Mouse (Mus musculus): ENCODE measurements around the gene Olfr1395.
A peak's percentile ranks its signal among the peaks of the same experiment; 100 is the strongest.

Gene Olfr1395

DNA sequence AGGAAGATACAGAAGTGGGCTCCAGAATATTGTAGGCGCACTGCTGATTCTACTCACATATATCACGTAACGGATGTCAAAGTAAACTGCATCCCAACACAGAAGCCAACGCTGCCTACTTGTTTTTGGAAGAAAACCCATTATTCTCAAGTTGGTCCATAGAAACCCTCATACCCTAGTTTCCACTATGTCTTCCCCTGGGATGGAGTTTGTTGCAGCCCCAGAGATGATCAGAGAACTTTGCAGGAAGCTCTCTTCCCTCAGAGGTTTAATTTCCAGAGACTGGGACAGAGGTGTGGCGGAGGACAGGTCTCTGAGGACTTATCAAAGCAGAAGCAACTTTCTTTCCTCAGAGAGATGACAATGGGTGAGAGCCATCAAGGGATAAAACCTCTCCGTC, at the start of gene Olfr1395:
Gene Olfr1395 (plus strand): TSS at position 301 of the 400 bp plus-strand sequence.
- no peak for DNase-seq (ENCODE audit: low read depth, low spot score)

DNA sequence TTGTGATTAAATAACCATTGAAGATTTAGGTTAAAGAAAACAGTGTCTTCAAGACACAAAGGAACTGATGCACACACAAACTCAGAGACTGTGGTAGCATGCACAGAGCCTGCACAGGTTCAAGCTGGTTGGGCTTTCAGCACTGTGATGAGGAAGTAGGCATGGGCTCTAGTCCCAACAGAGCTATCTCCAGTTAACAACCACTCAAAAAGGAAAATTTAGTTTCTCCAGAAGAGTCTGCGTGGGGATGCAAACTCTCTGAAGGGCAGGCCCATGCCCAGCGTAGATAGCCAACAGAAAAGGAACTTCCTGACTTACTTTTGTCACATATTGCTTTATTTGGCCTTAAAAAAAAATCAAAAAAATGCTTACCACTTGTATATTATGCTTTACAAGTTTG, 49.3 kb upstream of the Olfr1395 start:
- DNase-seq (ENCODE audit: low read depth, low spot score), result peak; percentile 35

DNA sequence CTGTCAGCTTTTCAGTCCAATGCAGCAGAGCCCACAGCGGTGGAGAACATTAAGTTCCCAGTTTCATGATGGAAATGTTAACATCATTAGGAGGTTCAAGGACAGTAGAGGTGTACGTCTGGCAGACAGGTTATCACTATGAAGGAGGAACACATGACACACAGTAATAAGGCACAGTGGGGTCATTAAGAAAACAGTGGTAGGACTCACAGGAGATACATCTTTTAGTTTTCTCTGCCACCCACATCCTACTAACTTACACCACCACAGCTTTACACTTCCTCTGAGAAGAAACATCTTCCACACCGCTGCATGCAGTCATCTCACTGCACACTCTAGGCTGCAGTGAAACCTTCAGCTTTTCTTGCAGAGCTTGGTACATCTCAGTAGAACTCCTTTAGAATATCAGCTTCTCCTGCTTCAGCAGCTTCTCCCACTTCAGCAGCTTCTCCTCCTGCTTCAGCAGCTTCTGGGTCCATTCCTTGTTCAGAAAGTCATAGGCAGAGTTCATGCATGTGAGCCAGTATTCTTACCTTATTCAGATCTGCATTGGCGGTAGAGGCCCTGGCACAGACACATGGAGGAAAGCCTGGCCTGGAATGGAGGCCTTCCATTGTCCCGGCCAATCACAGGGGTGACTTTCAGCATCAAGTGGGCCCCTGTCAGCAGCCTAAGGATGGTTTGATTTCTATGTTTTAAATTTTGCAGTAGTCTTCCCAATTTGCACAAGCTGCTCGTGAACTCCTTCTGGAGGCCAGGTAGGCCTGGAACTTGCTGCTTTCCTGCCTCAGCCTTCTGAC, 48.0 kb upstream of the Olfr1395 start:
- DNase-seq (ENCODE audit: low read depth, low spot score), result peak; percentile 81

DNA sequence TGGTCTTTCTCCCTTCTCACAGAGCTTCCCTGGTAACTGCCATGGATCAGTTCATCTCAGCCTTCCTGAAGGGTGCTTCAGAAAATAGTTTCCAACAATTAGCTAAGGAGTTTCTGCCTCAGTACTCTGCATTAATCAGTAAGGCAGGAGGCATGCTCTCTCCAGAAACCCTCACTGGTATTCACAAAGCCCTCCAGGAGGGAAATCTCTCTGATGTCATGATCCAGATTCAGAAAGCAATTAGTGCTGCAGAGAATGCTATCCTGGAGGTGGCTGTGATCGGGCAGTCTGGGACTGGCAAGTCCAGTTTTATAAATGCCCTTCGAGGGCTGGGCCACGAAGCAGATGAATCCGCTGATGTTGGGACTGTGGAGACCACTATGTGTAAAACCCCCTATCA, 46.7 kb upstream of the Olfr1395 start:
- no peak for DNase-seq (ENCODE audit: low read depth, low spot score)

DNA sequence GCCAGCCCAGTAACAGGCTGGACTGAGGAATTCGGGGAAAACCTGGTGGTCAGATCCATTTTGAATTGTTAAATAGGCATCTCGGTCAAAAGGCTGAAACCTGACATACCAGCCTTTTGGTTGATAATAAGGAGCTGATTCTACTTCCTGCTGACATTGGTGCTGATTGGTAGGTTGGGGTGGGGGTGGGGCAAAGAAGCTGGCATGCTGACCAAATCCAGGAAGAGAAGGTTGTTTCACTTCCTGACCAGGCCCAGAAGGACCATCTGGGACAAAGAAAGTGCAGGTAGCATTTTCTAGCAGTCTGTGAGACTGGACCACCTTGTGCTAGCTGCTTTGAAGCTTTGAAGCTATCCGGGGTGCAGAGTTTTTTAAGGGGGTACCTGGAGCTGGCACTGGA, 41.7 kb upstream of the Olfr1395 start:
- peak; percentile 71 for DNase-seq (ENCODE audit: low read depth, low spot score)

DNA sequence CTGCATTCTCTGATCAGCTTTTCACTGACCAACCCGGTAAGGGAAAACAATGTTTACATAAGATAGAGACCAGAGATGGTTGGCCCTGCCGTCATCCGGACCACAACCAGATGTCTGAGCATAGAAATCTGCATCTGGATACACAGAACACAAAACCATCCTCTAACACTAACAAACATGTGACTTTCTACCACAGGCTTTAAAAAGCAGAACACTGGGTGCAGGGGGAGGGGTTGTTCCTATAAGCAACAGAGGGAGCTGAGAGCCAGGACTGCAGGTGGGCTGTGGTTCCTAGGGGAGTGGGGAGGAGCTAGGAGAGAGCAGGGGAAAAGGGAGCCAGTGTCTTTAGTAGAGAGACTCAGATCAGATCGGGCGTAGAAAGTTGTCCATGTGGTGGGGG, 40.6 kb upstream of the Olfr1395 start:
- peak; percentile 26 for DNase-seq (ENCODE audit: low read depth, low spot score)

DNA sequence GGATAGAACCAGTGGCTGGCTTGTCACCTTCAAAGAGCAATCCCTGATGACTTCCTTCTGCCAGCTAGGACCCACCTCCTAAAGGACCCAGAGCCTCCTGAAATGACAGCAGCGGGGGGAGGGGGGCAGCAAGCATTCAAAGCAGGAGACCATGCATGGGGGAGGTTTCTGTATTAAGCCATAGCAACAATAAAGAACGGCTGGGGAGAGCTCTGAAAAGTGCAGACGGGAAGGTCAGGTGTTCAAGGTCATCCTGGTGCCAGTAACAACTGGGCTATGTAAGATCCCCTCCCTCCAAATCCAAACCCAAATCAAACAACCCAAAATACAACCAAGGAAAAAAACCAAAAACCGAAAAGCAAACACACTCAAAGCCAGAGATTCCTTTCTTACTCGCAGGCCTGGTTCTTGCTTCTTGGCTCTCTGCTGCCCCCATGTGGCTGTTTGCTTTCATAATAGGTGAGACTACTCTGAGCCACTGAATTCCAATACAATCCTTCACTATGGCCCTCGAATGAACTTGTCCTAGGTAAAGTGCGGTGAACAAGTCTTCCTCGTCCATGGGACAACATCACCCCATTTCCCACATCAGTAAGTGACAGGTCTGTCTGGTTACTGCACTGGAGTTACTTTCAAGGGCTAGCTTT, 38.9 kb upstream of the Olfr1395 start:
- DNase-seq (ENCODE audit: low read depth, low spot score), result peak; percentile 85

DNA sequence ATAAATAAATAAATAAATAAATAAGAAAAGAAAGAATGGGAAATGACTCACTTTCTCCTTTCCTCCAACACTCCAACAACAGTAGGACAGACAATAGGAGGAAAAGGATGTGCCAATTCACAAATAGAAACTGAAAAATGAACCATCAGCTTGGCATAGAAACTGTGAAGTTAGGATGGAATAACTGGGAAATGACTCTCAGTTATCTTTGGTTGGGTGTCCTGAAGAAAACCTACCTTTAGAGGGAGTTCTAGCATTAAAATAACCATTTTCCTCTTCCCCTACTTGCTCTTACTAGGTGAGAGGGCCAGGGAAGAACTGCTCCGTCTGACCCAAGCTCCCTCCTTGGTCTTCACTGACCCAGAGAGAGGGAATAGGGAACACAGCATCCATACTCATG, 36.3 kb upstream of the Olfr1395 start:
- no peak for DNase-seq (ENCODE audit: low read depth, low spot score)

DNA sequence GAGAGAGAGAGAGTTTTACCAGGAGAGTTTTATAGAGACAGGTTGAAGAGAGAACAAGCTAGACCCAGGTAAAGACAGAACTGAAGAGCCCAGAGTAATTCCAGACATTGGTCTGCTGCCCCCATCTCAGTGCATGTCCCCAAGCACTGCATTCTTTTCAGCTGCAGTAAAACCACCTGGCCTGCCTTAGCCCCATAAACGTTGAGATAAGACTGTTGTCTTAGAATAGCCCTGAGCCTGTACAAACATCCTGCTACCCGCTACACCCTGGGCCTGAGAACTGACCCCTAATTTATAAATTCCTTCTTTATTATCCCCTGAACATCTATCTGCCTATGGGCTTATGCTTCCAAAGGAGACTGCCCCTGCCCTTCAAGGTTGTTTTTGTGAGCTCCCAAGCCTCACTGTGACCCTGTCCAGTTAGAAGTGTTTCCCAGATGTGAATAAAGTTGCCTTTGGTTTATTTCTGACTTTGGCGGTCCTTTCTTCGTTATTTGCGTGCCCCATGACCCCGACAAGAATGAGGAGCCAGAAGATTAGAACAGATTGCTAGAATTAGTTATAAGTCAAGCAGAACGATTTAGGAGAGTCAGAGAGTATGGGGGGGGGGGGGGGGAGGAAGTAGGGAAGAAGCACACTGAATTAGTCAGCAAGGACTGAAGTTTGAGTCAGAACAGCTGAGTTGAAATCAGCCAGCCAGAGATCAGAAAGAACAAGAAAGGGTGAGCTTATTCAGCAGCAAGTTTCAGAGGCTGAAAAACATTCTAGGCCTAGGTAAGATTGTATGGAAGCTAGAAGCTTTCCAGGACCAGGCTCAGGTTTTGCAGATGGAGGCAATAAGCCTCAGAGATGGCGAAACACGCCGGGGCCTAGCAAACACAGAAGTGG, 34.2 kb upstream of the Olfr1395 start:
- DNase-seq (ENCODE audit: low read depth, low spot score), result no peak

DNA sequence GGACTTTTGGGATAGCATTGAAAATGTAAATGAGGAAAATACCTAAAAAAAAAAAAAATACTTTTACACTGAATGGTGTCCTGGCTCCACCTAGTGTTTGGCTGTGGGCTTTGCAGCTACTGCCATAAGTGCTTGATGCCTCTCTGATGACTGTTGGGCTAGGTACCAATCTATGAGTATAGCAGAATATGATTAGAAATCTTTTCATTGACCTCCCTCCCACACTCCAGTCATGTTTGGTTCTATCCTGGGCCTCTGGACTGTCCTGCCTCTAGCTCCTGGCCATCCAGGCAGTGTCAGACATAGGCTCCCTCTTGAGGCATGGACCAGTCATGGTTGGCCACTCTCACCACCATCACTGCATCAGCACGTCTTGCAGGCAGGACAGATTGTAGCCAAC, 33.2 kb upstream of the Olfr1395 start:
- peak; percentile 67 for DNase-seq (ENCODE audit: low read depth, low spot score)

DNA sequence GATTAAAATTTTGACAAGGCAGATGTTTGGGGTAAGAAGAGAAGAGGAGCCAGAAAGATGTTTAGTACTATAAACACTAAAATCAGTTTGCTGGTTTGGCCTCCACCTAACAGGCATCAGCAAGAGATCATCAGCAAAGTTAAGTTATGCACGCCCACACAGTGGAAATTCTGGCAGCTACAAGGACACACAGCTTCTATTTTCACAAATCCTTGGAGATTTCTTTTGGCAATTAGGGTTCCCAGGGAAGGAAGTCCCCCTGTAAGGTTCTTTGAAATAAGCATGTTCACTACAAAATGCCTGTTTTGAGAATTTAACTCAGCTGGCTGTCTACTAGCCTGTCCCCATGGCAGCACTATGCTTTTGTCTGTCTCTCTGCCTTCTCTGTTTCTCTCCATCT, 31.1 kb upstream of the Olfr1395 start:
- DNase-seq (ENCODE audit: low read depth, low spot score), result no peak

DNA sequence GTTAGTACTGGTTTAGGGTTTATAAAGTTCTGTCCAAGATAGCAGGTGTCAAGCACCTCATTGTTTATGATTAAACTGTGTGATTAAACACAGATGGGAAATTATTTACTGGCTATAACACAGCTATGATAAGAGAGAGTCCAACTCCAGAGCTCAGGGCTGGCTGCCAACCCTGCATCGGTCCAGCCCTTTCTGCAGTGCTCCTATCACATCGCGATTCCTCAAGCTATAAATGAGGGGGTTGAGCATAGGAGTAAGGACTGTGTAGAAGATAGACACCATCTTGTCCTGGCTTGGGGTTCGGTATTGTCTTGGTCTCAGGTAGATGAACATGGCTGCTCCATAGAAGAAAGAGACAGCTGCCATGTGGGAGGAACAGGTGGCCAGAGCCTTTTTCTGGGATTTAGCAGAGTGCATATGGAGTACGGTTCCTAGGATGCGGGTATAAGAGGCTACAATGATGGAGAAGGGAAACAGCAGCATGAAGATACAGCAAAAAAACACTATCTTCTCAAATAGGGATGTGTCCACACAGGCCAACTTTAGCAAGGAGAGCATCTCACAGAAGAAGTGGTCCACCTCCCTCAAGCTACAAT, 29.4 kb upstream of the Olfr1395 start:
- DNase-seq (ENCODE audit: low read depth, low spot score), result no peak

DNA sequence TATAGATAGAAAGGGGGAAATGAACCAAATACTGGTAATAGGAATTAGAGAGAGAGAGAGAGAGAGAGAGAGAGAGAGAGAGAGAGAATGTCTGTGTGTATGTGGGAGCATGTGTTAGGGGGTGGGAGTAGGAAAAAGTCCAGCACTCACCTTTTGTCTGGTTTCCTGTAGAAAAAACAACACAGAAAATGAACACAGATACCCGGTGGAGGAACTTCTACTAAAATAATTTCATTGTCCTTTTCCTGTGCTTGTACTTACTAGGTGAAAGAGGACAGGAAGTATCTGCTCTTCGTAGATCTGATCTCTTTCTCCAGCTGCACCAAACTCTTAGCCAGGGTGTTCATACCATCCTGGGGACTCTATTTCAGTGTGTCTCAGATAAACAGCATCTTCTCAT, 27.9 kb upstream of the Olfr1395 start:
- DNase-seq (ENCODE audit: low read depth, low spot score), result no peak

DNA sequence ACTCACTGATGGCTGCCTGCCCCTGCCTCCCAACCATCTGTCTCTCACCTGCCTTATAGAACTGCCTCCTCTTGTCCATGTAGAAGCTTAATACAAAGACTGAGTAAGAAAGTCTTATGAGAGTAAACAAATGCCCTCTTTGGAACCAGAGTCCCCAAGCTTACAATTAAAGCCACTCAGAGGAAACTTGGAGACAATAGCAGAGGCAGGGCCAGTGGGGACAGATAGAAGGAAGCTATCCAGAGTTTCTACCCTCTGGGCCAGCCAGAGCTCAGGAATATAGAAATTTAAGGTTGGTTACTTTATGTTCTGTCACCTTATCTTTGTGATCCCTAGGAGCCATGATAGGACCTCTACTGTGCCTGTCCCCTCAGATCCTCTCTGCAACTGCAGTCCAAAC, 27.3 kb upstream of the Olfr1395 start, which contains the start of gene Olfr1396:
Gene Olfr1396 (minus strand): TSS at position 101 of the 400 bp plus-strand sequence.
- no peak for DNase-seq (ENCODE audit: low read depth, low spot score)

DNA sequence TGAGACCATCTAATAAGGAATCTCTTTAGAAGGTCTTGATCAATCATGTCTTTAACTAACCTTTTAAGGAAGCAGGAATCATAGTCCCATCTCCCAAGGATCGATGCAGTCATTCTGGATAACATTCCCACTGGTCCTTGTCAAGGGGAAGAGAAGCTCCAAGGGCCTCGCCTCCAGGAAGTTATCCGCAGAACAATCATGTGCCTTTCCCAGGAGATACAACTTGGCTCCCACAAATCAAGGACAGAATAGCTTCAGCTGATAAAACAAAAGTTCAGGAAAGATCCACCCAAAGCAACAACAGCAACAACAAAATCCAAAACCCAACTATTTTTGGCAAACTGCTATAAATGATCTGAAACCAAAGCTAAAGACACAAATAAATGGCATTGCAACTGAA, 22.4 kb upstream of the Olfr1395 start:
- DNase-seq (ENCODE audit: low read depth, low spot score), result no peak

DNA sequence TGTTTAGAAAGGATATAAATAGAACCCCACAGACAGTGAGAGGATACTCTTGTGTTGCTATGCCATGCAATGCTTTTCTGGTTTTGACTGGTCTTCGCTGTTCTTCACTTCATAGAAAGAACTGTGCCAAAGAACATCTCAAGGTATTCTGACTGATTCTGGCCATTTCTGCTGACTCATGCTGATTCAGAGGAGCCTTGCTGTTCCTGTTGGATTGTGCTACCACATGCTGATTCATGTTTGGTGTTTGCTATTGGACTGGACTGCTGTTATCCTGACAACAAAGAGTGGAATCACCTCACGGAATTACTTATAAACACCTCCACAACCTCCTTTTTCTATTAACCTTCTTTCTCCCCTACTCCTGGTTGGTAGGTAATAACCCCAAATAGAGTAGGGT, 17.9 kb upstream of the Olfr1395 start:
- DNase-seq (ENCODE audit: low read depth, low spot score), result no peak

DNA sequence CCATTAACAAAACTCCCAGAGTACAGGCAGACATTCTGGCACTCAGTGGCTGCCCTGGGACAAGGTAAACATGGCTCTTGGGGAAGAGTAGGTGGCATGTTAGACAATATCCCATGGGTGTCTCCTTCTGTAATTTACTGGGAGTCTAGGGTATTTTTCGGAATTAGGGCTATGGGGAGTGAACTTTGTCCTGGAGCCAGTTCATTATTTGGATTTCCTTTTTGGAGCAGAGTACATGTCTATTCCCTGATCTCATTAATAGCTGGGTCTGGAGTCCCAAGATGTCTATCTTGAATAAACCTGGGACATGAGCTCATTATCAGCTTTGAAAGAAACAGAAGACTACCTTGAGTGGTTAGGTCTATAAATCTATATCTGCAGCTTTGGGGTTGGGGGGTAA, 12.0 kb downstream of the Olfr1395 start, which contains the start of gene Olfr1394:
Gene Olfr1394 (plus strand): TSS at position 301 of the 400 bp plus-strand sequence.
- DNase-seq (ENCODE audit: low read depth, low spot score), result no peak

DNA sequence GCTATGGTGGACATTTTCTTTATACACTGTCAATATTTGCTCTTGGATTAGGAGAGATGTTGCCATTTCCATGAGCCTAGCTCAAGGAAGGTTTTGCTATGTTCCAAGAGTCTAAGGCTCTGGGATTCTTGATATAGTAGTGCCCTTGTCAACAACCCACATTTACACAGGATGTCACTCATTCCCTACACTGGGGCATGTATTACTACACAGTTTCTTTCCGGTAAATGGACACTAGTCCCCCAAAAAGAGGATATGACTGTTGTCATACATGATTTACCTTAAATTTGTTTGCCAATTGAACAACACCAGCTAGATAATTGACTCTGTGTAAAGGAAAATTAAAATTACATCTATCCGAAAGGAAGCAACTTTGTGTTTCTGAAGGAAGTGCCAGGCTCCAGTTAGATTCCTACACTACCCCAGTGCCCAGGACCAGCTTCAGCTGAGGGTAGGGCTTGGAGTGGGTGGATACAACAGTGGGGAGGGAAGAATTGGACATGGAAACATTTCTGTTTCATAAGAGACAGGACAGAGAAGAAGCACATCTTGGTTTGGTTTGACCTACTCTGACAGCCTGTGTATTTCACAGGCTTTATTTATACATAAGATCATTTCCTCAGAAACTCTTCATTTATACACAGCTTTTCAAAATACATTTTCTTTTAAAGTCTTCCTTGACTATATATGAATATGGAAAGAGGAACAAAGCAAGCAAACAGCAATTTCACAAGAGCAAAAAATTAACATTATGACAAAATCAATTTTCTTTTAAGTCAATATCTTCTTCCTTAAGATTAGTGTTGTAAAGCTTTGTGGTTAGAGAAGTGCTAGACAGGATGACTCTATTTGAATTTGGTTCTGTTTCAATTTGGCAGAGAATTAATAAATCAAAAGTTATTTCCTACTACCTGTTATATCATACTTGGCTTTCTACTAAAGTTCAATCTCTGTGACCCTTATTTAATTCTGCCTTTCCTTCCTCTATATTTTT, 15.0 kb downstream of the Olfr1395 start:
- no peak for DNase-seq (ENCODE audit: low read depth, low spot score)

DNA sequence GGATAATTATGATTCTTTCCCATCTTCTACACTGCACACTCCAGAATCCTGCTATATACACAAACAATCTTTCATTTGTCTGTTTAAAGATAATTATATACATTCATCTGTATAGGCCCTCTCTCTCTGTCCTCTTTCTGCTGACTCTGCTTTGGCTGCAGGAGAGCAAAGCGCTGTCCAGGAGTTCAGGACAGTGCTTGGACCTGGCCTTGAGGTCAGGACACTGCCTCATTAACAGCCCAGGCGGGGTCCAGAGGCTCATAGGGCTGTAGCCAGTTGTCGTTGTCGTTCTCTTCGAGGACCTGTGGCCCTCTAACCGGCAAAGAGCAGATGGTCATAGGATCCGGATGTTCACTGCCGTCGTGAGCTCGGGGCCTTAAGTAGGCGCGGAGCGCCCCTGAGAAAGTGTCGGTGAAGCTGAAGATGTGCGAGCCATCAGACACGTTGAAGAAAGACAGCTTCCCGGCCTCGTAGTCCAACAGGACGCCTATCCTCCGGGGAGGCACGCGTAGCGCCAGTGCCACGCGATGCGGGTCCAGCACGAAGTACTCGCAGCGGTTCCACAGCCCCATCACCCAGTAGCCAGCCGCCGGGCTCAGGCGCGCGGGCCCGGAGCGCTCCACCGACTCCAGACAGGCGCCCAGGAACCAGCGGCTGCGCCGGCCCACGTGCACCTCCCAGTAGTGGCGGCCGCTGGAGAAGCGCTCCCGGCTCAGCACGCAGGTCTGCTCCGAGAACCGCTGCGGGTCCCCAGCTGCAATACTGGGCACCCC, 27.0 kb downstream of the Olfr1395 start:
- no peak for DNase-seq (ENCODE audit: low read depth, low spot score)

DNA sequence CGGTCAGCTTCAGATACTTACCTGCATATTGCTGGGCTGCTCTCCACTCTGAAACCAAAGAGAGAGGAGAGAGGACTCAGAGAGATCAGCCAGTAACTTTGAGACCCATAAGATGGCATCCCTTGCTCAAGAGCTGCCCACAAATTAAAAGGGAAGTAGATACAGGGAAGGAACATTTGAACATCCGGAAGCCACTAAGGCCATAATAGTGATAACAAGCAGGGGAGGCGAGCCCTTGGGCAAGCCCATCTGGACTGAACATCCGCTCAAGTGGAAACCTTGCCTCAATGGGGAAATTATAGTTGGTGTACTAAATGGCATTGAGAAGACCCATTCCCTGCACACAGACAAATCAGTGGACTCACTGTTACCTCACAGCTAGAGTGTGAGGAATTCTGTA, 28.5 kb downstream of the Olfr1395 start:
- no peak for DNase-seq (ENCODE audit: low read depth, low spot score)
